8 mouse cellular contexts compared by ENCODE assay signal in genomic region chr12:17011100-17011870, GRCm38 (mm10). TPM values are rescaled to one million over a fixed set of nuclear protein-coding genes. Genes with fewer than 3 reads are reported as not detected.
A peak's percentile ranks its signal among the peaks of the same experiment; 100 is the strongest.
DNase-seq lines count a peak whose midpoint lies in the region; ATAC-seq and TF ChIP-seq lines count a peak whose summit lies in the region.

Gene 2410004P03Rik (minus strand): TSS chr12:17011727.

- 8% methylated on average over 29 of the region's 29 CpGs for WGBS in forebrain, embryonic 10.5 days
- whole genome bisulfite sequencing in heart, postnatal 0 days, result 7% methylated on average over 28 of the region's 29 CpGs
- WGBS in lung, embryonic 14.5 days, result 6% methylated on average over 29 of the region's 29 CpGs

- no peak within 1 kb of the TSS for H3K9ac ChIP-seq in CH12.LX (ENCODE audit: insufficient read depth, low read depth)
- H3K9ac ChIP-seq in heart, postnatal 0 days (replicated peaks; ENCODE audit: low read depth, low read length), result no peak within 1 kb of the TSS
- H3K9ac ChIP-seq in lung, embryonic 14.5 days, result peak within 1 kb of the TSS; percentile 24; the same call in 1 of the 2 replicates

- H3K27ac ChIP-seq in CH12.LX (ENCODE audit: insufficient read depth, low read depth), result no peak within 1 kb of the TSS
- H3K27ac ChIP-seq in forebrain, embryonic 10.5 days, result peak within 1 kb of the TSS; percentile 76
- H3K27ac ChIP-seq in heart, postnatal 0 days (ENCODE audit: low read depth), result no peak within 1 kb of the TSS
- H3K27ac ChIP-seq in lung, embryonic 14.5 days (ENCODE audit: low read depth), result no peak within 1 kb of the TSS

- in situ Hi-C loops in CH12.LX (cut with MboI; ENCODE audit: low pct_ligation_motif_present, low pct_unique_long_range_greater_than_20kb, low sequenced_read_pairs), result no loop called here

- TF ChIP-seq POLR2A in CH12.LX (IDR thresholded peaks at IDR 0.05; ENCODE audit: low read depth, low read length), result no peak

- H3K4me3 ChIP-seq in CH12.LX (replicated peaks in 1 of 3; ENCODE audit: low read depth in 2 of 3, low read length in 2 of 3, poor library complexity in 1 of 3), result no peak within 1 kb of the TSS
- peak within 1 kb of the TSS; percentile 53 for H3K4me3 ChIP-seq in forebrain, embryonic 10.5 days
- H3K4me3 ChIP-seq in heart, postnatal 0 days (ENCODE audit: low read depth, low read length), result peak within 1 kb of the TSS; percentile 46
- peak within 1 kb of the TSS; percentile 37 for H3K4me3 ChIP-seq in lung, embryonic 14.5 days (ENCODE audit: low read depth, low read length)

- peak in 1 of 2 experiments; percentile 71; a peak in 2 of 4 replicates for TF ChIP-seq CTCF in CH12.LX (conservative IDR thresholded peaks at IDR 0.05 in 1 of 2, IDR thresholded peaks at IDR 0.05 in 1 of 2; ENCODE audit: low read depth in 2 of 2, low read length in 2 of 2)
- peak; percentile 84 for TF ChIP-seq CTCF in heart, postnatal 0 days (IDR thresholded peaks at IDR 0.05; ENCODE audit: low read depth)
- TF ChIP-seq CTCF in lung, embryonic 14.5 days (IDR thresholded peaks at IDR 0.05; ENCODE audit: low read depth), result peak; percentile 91

- H3K4me2 ChIP-seq in CH12.LX (ENCODE audit: insufficient read depth, low read depth, poor library complexity, severe bottlenecking), result no peak within 1 kb of the TSS
- H3K4me2 ChIP-seq in heart, postnatal 0 days (ENCODE audit: low read depth, low read length), result peak within 1 kb of the TSS; percentile 67
- peak within 1 kb of the TSS; percentile 63 for H3K4me2 ChIP-seq in lung, embryonic 14.5 days

- H3K9me3 ChIP-seq in CH12.LX (replicated peaks; ENCODE audit: low read length), result peaks cover 14% of the 10 kb centered on the region
- H3K9me3 ChIP-seq in forebrain, embryonic 10.5 days, result peaks cover 18% of the 10 kb centered on the region
- no peaks in the 10 kb centered on the region; the same call in 1 of the 2 replicates for H3K9me3 ChIP-seq in heart, postnatal 0 days (replicated peaks; ENCODE audit: control insufficient read depth, low read length)
- H3K9me3 ChIP-seq in lung, embryonic 14.5 days (ENCODE audit: low read depth, low read length), result no peaks in the 10 kb centered on the region

- no peak for TF ChIP-seq EP300 in CH12.LX (IDR thresholded peaks at IDR 0.05; ENCODE audit: low read length)
- TF ChIP-seq EP300 in heart, postnatal 0 days (IDR thresholded peaks at IDR 0.05; ENCODE audit: low read depth), result no peak

- dilution Hi-C loops in CH12.LX (cut with MboI; ENCODE audit: extremely low pct_ligation_motif_present, extremely low pct_unique_long_range_greater_than_20kb, low sequenced_read_pairs), result no loop called here

- peak; percentile 65 for ATAC-seq in heart, postnatal 0 days (ENCODE audit: insufficient read depth, low read depth)
- ATAC-seq in lung, embryonic 14.5 days (ENCODE audit: insufficient read depth), result peak; percentile 80
- ATAC-seq in neutrophil, adult 5-6 weeks (ENCODE audit: extremely low read depth, insufficient number of reproducible peaks, low FRiP score, poor library complexity, severe bottlenecking), result peak; percentile 87

- no peaks in the 10 kb centered on the region for H3K27me3 ChIP-seq in CH12.LX (replicated peaks)
- peaks cover 11% of the 10 kb centered on the region for H3K27me3 ChIP-seq in forebrain, embryonic 10.5 days (ENCODE audit: poor library complexity, severe bottlenecking)
- H3K27me3 ChIP-seq in heart, postnatal 0 days (ENCODE audit: control insufficient read depth, insufficient read depth, low read length), result no peaks in the 10 kb centered on the region
- H3K27me3 ChIP-seq in lung, embryonic 14.5 days (ENCODE audit: insufficient read depth, low read length), result no peaks in the 10 kb centered on the region

- peak; percentile 58 for TF ChIP-seq RAD21 in CH12.LX (IDR thresholded peaks at IDR 0.05; ENCODE audit: low read depth, low read length)

- no peaks in the 10 kb centered on the region for H3K4me1 ChIP-seq in CH12.LX (ENCODE audit: control insufficient read depth in 1 of 2, insufficient read depth in 2 of 2)
- peaks cover 10% of the 10 kb centered on the region for H3K4me1 ChIP-seq in forebrain, embryonic 10.5 days
- H3K4me1 ChIP-seq in heart, postnatal 0 days (ENCODE audit: control insufficient read depth, insufficient read depth), result no peaks in the 10 kb centered on the region
- H3K4me1 ChIP-seq in lung, embryonic 14.5 days (ENCODE audit: insufficient read depth), result peaks cover 4% of the 10 kb centered on the region; the same call in 1 of the 2 replicates

- H3K36me3 ChIP-seq in CH12.LX (replicated peaks in 1 of 2; ENCODE audit: control insufficient read depth in 1 of 2, insufficient read depth in 1 of 2, low read length in 1 of 2), result no peaks in the 10 kb centered on the region
- H3K36me3 ChIP-seq in forebrain, embryonic 10.5 days (replicated peaks), result no peaks in the 10 kb centered on the region
- no peaks in the 10 kb centered on the region for H3K36me3 ChIP-seq in heart, postnatal 0 days (replicated peaks; ENCODE audit: control insufficient read depth, insufficient read depth, low read length)
- H3K36me3 ChIP-seq in lung, embryonic 14.5 days (ENCODE audit: insufficient read depth), result no peaks in the 10 kb centered on the region

- no peaks in the 10 kb centered on the region; the same call in 1 of the 2 replicates for H3K79me2 ChIP-seq in CH12.LX (replicated peaks; ENCODE audit: control insufficient read depth, extremely low read depth, insufficient read depth, poor library complexity, severe bottlenecking)

- peak; percentile 56 for DNase-seq in CH12.LX (ENCODE audit: extremely low read depth)
- peak; percentile 78 for DNase-seq in c-Kit-positive CD71-negative TER-119-negative erythroid progenitor cells, embryonic 14.5 days (ENCODE audit: low read depth)
- DNase-seq in forebrain, embryonic 10.5 days (ENCODE audit: extremely low spot score, low spot score), result peak; percentile 83
- DNase-seq in heart, postnatal 0 days (ENCODE audit: low spot score), result peak; percentile 49
- DNase-seq in kidney, postnatal 25 days, result peak; percentile 76 to 87
- DNase-seq in lung, embryonic 14.5 days, result peak; percentile 88
- DNase-seq in thymus, adult 18-20 months, result peak; percentile 70 to 74

TF ChIP-seq in CH12.LX, 34 proteins besides CTCF, POLR2A, EP300 and RAD21:
- TF ChIP-seq TCF12 (IDR thresholded peaks at IDR 0.05; ENCODE audit: low read depth, low read length) (no peak), NRF1 (IDR thresholded peaks at IDR 0.05; ENCODE audit: low read depth, low read length) (no peak), HCFC1 (IDR thresholded peaks at IDR 0.05; ENCODE audit: low read depth, low read length) (no peak), SIN3A (IDR thresholded peaks at IDR 0.05; ENCODE audit: low read length) (no peak), MAX (IDR thresholded peaks at IDR 0.05; ENCODE audit: low read length) (no peak), TBP (conservative IDR thresholded peaks at IDR 0.05; ENCODE audit: low read depth, low read length) (no peak), SMC3 (IDR thresholded peaks at IDR 0.05; ENCODE audit: low read depth, low read length) (peak; percentile 79)
TF ChIP-seq in CH12.LX: peak in this region for 1.

RNA-seq across cellular contexts. Expression of gene 2410004P03Rik, which starts in this region (rescaled TPM):
- total RNA-seq in CH12.LX (2012; rRNA removed) (not detected in 2 replicates), CH12.LX (2014; rRNA removed) (not detected in 2 replicates)
- polyA plus RNA-seq in CH12.LX (2012; ENCODE audit: insufficient read length, low read depth), result 0.09 TPM in 1 of 2 replicates, not detected in the other
- polyA plus RNA-seq in forebrain, embryonic 10.5 days (2016; fragmentation: Nextera tagmentation; extraction: Ambion mirVana), result 0.60 and 1.1 TPM in 2 replicates
- total RNA-seq in heart, postnatal 0 days (2014; rRNA removed; ENCODE audit: low replicate concordance), result not detected in 2 replicates
- 0.20 and 0.38 TPM in 2 replicates for polyA plus RNA-seq in heart, postnatal 0 days (2015; fragmentation: Nextera tagmentation; extraction: Ambion mirVana)
- 0.26 and 0.29 TPM in 2 replicates for polyA plus RNA-seq in lung, embryonic 14.5 days (2014; fragmentation: Nextera tagmentation; extraction: Ambion mirVana)
- total RNA-seq in neutrophil, adult 5-6 weeks (2017), result 0.23 and 1.6 TPM in 2 replicates

Comparison
In these comparisons a context has a peak if more than half of its experiments do, and no peak if none do; other contexts are left out.
1. Peak in DNase-seq in CH12.LX; RNA of the gene not detected or under 1 TPM.
2. Peak in DNase-seq, ATAC-seq, H3K4me3 ChIP-seq and H3K4me2 ChIP-seq in heart, postnatal 0 days; RNA of the gene not detected or under 1 TPM.
3. Peak in DNase-seq, ATAC-seq, H3K4me3 ChIP-seq, H3K9ac ChIP-seq and H3K4me2 ChIP-seq in lung, embryonic 14.5 days; RNA of the gene not detected or under 1 TPM.